Mouse (Mus musculus) CH12.LX (cell line): Measurements from ENCODE around the gene Ggt5. TPM values are rescaled to one million over a fixed set of nuclear protein-coding genes. Genes with fewer than 3 reads are reported as not detected.

ENCODE experiments used
- DNase-seq: peaks from one replicate; pipeline ENCODE4 v3.0.0-alpha.2; 2013; ENCODE audit errors: extremely low read depth
- H3K27ac ChIP-seq: 2 replicates; pipeline ENCODE4 v1.5.1; 2012; ENCODE audit warnings: low read depth, mild to moderate bottlenecking, control low read depth, moderate library complexity; ENCODE audit not compliant: insufficient read depth
- H3K27me3 ChIP-seq: replicated peaks from 2 replicates; pipeline ENCODE3; 2012; ENCODE audit warnings: inconsistent platforms
- H3K36me3 ChIP-seq, 2 experiments: replicated peaks in 1 of 2; 2 replicates each; pipeline versions ENCODE3 to v1.6.1; 2012; ENCODE audit warnings: inconsistent platforms in 1 of 2, low read length in 1 of 2, mild to moderate bottlenecking in 1 of 2, mixed read lengths in 1 of 2, moderate library complexity in 1 of 2; ENCODE audit not compliant: control insufficient read depth in 1 of 2, insufficient read depth in 1 of 2
- H3K4me1 ChIP-seq, 2 experiments: 2 replicates each; pipeline ENCODE4 v1.6.1; 2012; ENCODE audit warnings: inconsistent platforms in 1 of 2, moderate library complexity in 1 of 2; ENCODE audit not compliant: insufficient read depth in 2 of 2, control insufficient read depth in 1 of 2
- H3K4me2 ChIP-seq: 2 replicates; pipeline ENCODE4 v1.6.1; 2012; ENCODE audit warnings: low read depth, mild to moderate bottlenecking, control low read depth; ENCODE audit not compliant: poor library complexity, insufficient read depth, severe bottlenecking
- H3K4me3 ChIP-seq, 3 experiments: fragments of 150-350 bp in 1 of 3; sonication (generic) in 1 of 3; replicated peaks in 1 of 3; 2 replicates each; pipeline versions ENCODE3 to v1.5.1; 2011 to 2012; ENCODE audit warnings: low read depth in 2 of 3, low read length in 2 of 3, mild to moderate bottlenecking in 2 of 3, moderate library complexity in 2 of 3, control low read depth in 1 of 3, improper control_type of control experiment in 1 of 3, inconsistent platforms in 1 of 3, mixed read lengths in 1 of 3; ENCODE audit not compliant: poor library complexity in 1 of 3
- H3K79me2 ChIP-seq: replicated peaks from 2 replicates; pipeline ENCODE4 v1.6.1; 2012; ENCODE audit warnings: mild to moderate bottlenecking, moderate library complexity; ENCODE audit not compliant: control insufficient read depth, poor library complexity, insufficient read depth, severe bottlenecking; ENCODE audit errors: extremely low read depth
- H3K9ac ChIP-seq: 2 replicates; pipeline ENCODE4 v1.6.1; 2012; ENCODE audit warnings: low read depth, mild to moderate bottlenecking, control low read depth, moderate library complexity; ENCODE audit not compliant: insufficient read depth
- H3K9me3 ChIP-seq: replicated peaks from 2 replicates; pipeline ENCODE3; 2012; ENCODE audit warnings: low read length, inconsistent platforms, mixed read lengths
- BHLHE40 ChIP-seq: IDR thresholded peaks from 2 replicates; pipeline ENCODE4 v1.6.1; 2011; ENCODE audit warnings: mild to moderate bottlenecking, low read depth, low read length, improper control_type of control experiment
- CHD1 ChIP-seq: IDR thresholded peaks from 2 replicates; pipeline ENCODE4 v1.6.1; 2012; ENCODE audit warnings: low read depth, low read length, improper control_type of control experiment, inconsistent platforms
- E2F4 ChIP-seq: IDR thresholded peaks from 2 replicates; pipeline ENCODE4 v1.6.1; 2011; ENCODE audit warnings: low read depth, low read length, improper control_type of control experiment; ENCODE audit not compliant: insufficient replicate concordance
- ELF1 ChIP-seq: IDR thresholded peaks from 2 replicates; pipeline ENCODE4 v1.6.1; 2014; ENCODE audit warnings: low read depth, mild to moderate bottlenecking, inconsistent platforms, low read length, improper control_type of control experiment
- GABPA ChIP-seq: IDR thresholded peaks from 2 replicates; pipeline ENCODE4 v1.6.1; 2012; ENCODE audit warnings: low read depth, low read length, improper control_type of control experiment, inconsistent platforms; ENCODE audit not compliant: insufficient replicate concordance
- HCFC1 ChIP-seq: IDR thresholded peaks from 2 replicates; pipeline ENCODE4 v1.6.1; 2012; ENCODE audit warnings: low read depth, mild to moderate bottlenecking, inconsistent platforms, low read length, improper control_type of control experiment
- IRF4 ChIP-seq: IDR thresholded peaks from 2 replicates; pipeline ENCODE4 v1.6.1; 2014; ENCODE audit warnings: low read depth, mild to moderate bottlenecking, inconsistent platforms, low read length, improper control_type of control experiment
- JUND ChIP-seq: conservative IDR thresholded peaks from 2 replicates; pipeline ENCODE4 v1.6.1; 2011; ENCODE audit warnings: low read depth, low read length, improper control_type of control experiment
- MAX ChIP-seq: IDR thresholded peaks from 2 replicates; pipeline ENCODE4 v1.6.1; 2011; ENCODE audit warnings: low read length, improper control_type of control experiment
- MAZ ChIP-seq: IDR thresholded peaks from 2 replicates; pipeline ENCODE4 v1.6.1; 2012; ENCODE audit warnings: low read depth, mild to moderate bottlenecking, inconsistent platforms, low read length, improper control_type of control experiment, moderate library complexity
- MXI1 ChIP-seq: IDR thresholded peaks from 2 replicates; pipeline ENCODE4 v1.6.1; 2011; ENCODE audit warnings: mild to moderate bottlenecking, low read depth, low read length, improper control_type of control experiment
- MYC ChIP-seq: IDR thresholded peaks from 2 replicates; pipeline ENCODE4 v1.6.1; 2011; ENCODE audit warnings: low read depth, mild to moderate bottlenecking, improper control_type of control experiment, low read length
- NELFE ChIP-seq: IDR thresholded peaks from 2 replicates; pipeline ENCODE4 v1.6.1; 2011; ENCODE audit warnings: low read depth, low read length, improper control_type of control experiment
- PAX5 ChIP-seq: IDR thresholded peaks from 2 replicates; pipeline ENCODE4 v1.6.1; 2012; ENCODE audit warnings: low read length, inconsistent platforms, mixed read lengths
- POLR2A ChIP-seq: IDR thresholded peaks from 2 replicates; pipeline ENCODE4 v1.6.1; 2011; ENCODE audit warnings: low read depth, mild to moderate bottlenecking, improper control_type of control experiment, low read length
- POLR2AphosphoS2 ChIP-seq: IDR thresholded peaks from 2 replicates; pipeline ENCODE4 v1.6.1; 2011; ENCODE audit warnings: low read depth, low read length, improper control_type of control experiment
- RAD21 ChIP-seq: IDR thresholded peaks from 2 replicates; pipeline ENCODE4 v1.6.1; 2011; ENCODE audit warnings: low read depth, mild to moderate bottlenecking, low read length, improper control_type of control experiment, moderate library complexity
- RCOR1 ChIP-seq: conservative IDR thresholded peaks from 2 replicates; pipeline ENCODE4 v1.6.1; 2012; ENCODE audit warnings: low read depth, mild to moderate bottlenecking, inconsistent platforms, low read length, improper control_type of control experiment
- SIN3A ChIP-seq: IDR thresholded peaks from 2 replicates; pipeline ENCODE4 v1.6.1; 2012; ENCODE audit warnings: low read length, improper control_type of control experiment, inconsistent platforms
- SMC3 ChIP-seq: IDR thresholded peaks from 2 replicates; pipeline ENCODE4 v1.6.1; 2011; ENCODE audit warnings: low read depth, low read length, improper control_type of control experiment
- TBP ChIP-seq: conservative IDR thresholded peaks from 2 replicates; pipeline ENCODE4 v1.6.1; 2011; ENCODE audit warnings: low read depth, low read length, improper control_type of control experiment
- TCF12 ChIP-seq: IDR thresholded peaks from 2 replicates; pipeline ENCODE4 v1.6.1; 2014; ENCODE audit warnings: low read depth, mild to moderate bottlenecking, inconsistent platforms, low read length, improper control_type of control experiment
- USF1 ChIP-seq: IDR thresholded peaks from 2 replicates; pipeline ENCODE4 v1.6.1; 2014; ENCODE audit warnings: low read depth, mild to moderate bottlenecking, inconsistent platforms, low read length, improper control_type of control experiment
- ZC3H11A ChIP-seq: IDR thresholded peaks from 2 replicates; pipeline ENCODE4 v1.6.1; 2012; ENCODE audit warnings: low read depth, mild to moderate bottlenecking, inconsistent platforms, low read length, improper control_type of control experiment
- ZKSCAN1 ChIP-seq: IDR thresholded peaks from 2 replicates; pipeline ENCODE4 v1.6.1; 2012; ENCODE audit warnings: low read depth, inconsistent platforms, low read length, improper control_type of control experiment, borderline replicate concordance
- dilution Hi-C: fragments of 300-500 bp; cut with MboI; formaldehyde crosslinking; loops from 2 replicates; pipeline ENCODE4 v1.14.3; 2020; ENCODE audit warnings: low sequenced_read_pairs; ENCODE audit not compliant: extremely low pct_unique_long_range_greater_than_20kb, extremely low pct_ligation_motif_present
- in situ Hi-C: fragments of 300-500 bp; cut with MboI; formaldehyde crosslinking; loops from 3 replicates; pipeline ENCODE4 v1.14.3; 2019; ENCODE audit warnings: low sequenced_read_pairs, low pct_ligation_motif_present, low pct_unique_long_range_greater_than_20kb, mixed read lengths
- polyA plus RNA-seq: library from polyadenylated mRNA; unstranded; fragments of >175 nt; gene quantifications from 2 replicates; pipeline ENCODE4 v1.2.1, GENCODE M21; 2012; ENCODE audit warnings: low read depth; ENCODE audit not compliant: insufficient read length
- total RNA-seq, 2 experiments: library from RNA; depleted of rRNA; stranded (reverse); fragments of 300-350 nt in 1 of 2; fragments of >200 nt in 1 of 2; gene quantifications; 2 replicates each; pipeline ENCODE4 v1.2.3; 2012 to 2014

The Ggt5 gene
- total and polyA plus RNA-seq, 3 experiments, result not detected

DNA sequence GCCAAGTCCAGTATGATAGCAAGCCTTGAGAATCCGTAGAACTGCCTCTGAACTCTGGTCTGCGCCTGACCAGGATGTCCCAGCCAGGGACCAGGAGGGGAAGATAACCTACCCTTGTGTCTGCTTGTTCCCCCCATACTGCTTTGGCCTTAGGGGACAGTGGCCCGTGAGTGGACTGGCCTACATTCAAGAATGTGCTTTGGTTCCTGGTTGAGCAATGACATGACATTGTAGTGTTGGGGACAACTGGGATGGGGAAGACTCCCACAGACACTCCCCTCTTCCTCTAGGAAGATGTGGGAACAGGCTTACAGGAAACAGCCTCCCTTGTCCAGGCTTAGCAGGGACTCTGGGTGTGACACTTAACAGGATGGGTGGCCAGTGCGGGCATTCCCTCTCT is 1.4 kb upstream of the Ggt5 start:
- H3K4me1 ChIP-seq, result peaks cover 20 to 53% of the 10 kb centered on the region in 2 experiments
- TF ChIP-seq ZKSCAN1, result no peak
- no peak for TF ChIP-seq NELFE
- no peak for TF ChIP-seq CHD1
- TF ChIP-seq PAX5, result no peak
- no peak for TF ChIP-seq TBP
- TF ChIP-seq HCFC1, result no peak
- no peak for TF ChIP-seq GABPA
- H3K79me2 ChIP-seq, result no peaks in the 10 kb centered on the region
- in situ Hi-C loops (loop anchor here (10.0 to 25.0 kb wide), 3 partner anchors 47 to 375 kb away; partner anchors contain the start of genes Gm5134 and Gstt2), dilution Hi-C loops (no loop called here)
- H3K4me2 ChIP-seq, result no peak overlapping the region
- H3K27ac ChIP-seq, result no peak overlapping the region
- H3K4me3 ChIP-seq, result no peak overlapping the region
- no peak overlapping the region for H3K9ac ChIP-seq
- no peaks in the 10 kb centered on the region for H3K36me3 ChIP-seq
- DNase-seq, result no peak
- H3K27me3 ChIP-seq, result peaks cover 5% of the 10 kb centered on the region
- no peaks in the 10 kb centered on the region for H3K9me3 ChIP-seq

- no peak overlapping the region for H3K27ac ChIP-seq
- no peak for DNase-seq
- H3K9ac ChIP-seq, result no peak overlapping the region
- H3K4me3 ChIP-seq, result no peak overlapping the region
- peaks cover 20 to 54% of the 10 kb centered on the region in 2 experiments for H3K4me1 ChIP-seq
- H3K9me3 ChIP-seq, result no peaks in the 10 kb centered on the region
- H3K27me3 ChIP-seq, result peaks cover 5% of the 10 kb centered on the region
- H3K79me2 ChIP-seq, result no peaks in the 10 kb centered on the region
- TF ChIP-seq TCF12 (no peak), GABPA (no peak), SMC3 (no peak), POLR2A (no peak), CHD1 (no peak), ELF1 (no peak), E2F4 (no peak), ZKSCAN1 (no peak), SIN3A (no peak), MAZ (no peak), MAX (no peak)
- dilution Hi-C loops, result no loop called here
- H3K4me2 ChIP-seq, result no peak overlapping the region
- in situ Hi-C loops, result loop anchor here (10.0 to 25.0 kb wide), 3 partner anchors 46 to 374 kb away; partner anchors contain the start of genes Gm5134 and Gstt2
- H3K36me3 ChIP-seq, result no peaks in the 10 kb centered on the region
Measured at GRCm38 (mm10) chr10:75588336-75588735, 804 bp upstream of the Ggt5 start.

DNA sequence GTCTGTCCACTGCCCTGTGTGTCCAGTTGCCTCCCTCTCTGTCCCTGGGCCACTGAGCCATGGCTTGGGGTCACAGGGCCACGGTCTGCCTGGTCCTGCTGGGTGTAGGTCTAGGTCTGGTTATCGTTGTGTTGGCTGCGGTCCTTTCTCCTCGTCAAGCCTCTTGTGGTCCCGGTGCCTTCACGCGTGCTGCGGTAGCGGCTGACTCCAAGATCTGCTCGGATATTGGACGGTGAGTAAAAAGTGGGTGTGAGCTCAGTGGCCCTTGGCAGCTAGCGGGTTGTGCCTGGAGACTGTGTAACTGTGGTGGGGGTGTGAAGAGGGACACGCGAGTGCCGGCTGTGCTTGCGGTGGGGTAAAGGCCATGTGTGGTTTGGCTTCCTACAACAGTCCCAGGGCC is 511 bp downstream of the Ggt5 start:
- no peak overlapping the region for H3K4me2 ChIP-seq
- H3K79me2 ChIP-seq, result no peaks in the 10 kb centered on the region
- no peak overlapping the region for H3K4me3 ChIP-seq
- no peak for TF ChIP-seq POLR2AphosphoS2
- no peak for TF ChIP-seq RCOR1
- TF ChIP-seq POLR2A, result no peak
- TF ChIP-seq JUND, result no peak
- no peak for TF ChIP-seq ELF1
- no peak for TF ChIP-seq PAX5
- no peak for TF ChIP-seq RAD21
- TF ChIP-seq SMC3, result no peak
- TF ChIP-seq CHD1, result no peak
- TF ChIP-seq HCFC1, result no peak
- TF ChIP-seq USF1, result no peak
- TF ChIP-seq BHLHE40, result no peak
- no peak for TF ChIP-seq E2F4
- no peak for TF ChIP-seq ZC3H11A
- TF ChIP-seq ZKSCAN1, result no peak
- TF ChIP-seq IRF4, result no peak
- TF ChIP-seq MYC, result no peak
- no peak for TF ChIP-seq TCF12
- TF ChIP-seq MXI1, result no peak
- H3K27ac ChIP-seq, result no peak overlapping the region
- H3K9ac ChIP-seq, result no peak overlapping the region
- dilution Hi-C loops, result no loop called here
- in situ Hi-C loops, result loop anchor here (10.0 to 25.0 kb wide), 3 partner anchors 45 to 373 kb away; partner anchors contain the start of genes Gm5134 and Gstt2
- DNase-seq, result no peak
- no peaks in the 10 kb centered on the region for H3K27me3 ChIP-seq
- no peaks in the 10 kb centered on the region for H3K36me3 ChIP-seq
- H3K4me1 ChIP-seq, result peaks cover 20 to 48% of the 10 kb centered on the region in 2 experiments
- no peaks in the 10 kb centered on the region for H3K9me3 ChIP-seq
